Mouse (Mus musculus) cerebellum, adult 9-10 months (tissue): Measurements from ENCODE around the gene Nde1.
"Not testable (repeated sequence)": the region's sequence is repeated elsewhere in the genome, so short reads cannot be mapped to it uniquely, and the experiment has no call there.

ENCODE experiments used
- DNase-seq: peaks from one replicate; pipeline ENCODE4 v3.0.0; 2022

Gene Nde1

GRCm38 (mm10) chr16:14162988-14163416 is at the start of gene Nde1, which contains the start of gene Marf1:
Nde1 (plus strand) TSS chr16:14163275.
Marf1 (minus strand) TSS chr16:14163351.
- DNase-seq: peak; percentile 64

- DNase-seq: no peak
Measured at GRCm38 (mm10) chr16:14117299-14117698, 45.8 kb upstream of the Nde1 start.

GRCm38 (mm10) chr16:14120941-14121340 is 42.1 kb upstream of the Nde1 start:
- DNase-seq: peak; percentile 88

- no peak for DNase-seq
Measured at GRCm38 (mm10) chr16:14121563-14121962, 41.5 kb upstream of the Nde1 start.

GRCm38 (mm10) chr16:14122586-14122985 is 40.5 kb upstream of the Nde1 start:
- DNase-seq: no peak

- no peak for DNase-seq
Measured at GRCm38 (mm10) chr16:14123901-14124300, 39.2 kb upstream of the Nde1 start.

- DNase-seq: no peak
Measured at GRCm38 (mm10) chr16:14124709-14125108, 38.4 kb upstream of the Nde1 start.

GRCm38 (mm10) chr16:14125253-14125652 is 37.8 kb upstream of the Nde1 start:
- DNase-seq: no peak

- no peak for DNase-seq
Measured at GRCm38 (mm10) chr16:14128977-14129376, 34.1 kb upstream of the Nde1 start.

GRCm38 (mm10) chr16:14130796-14131195 is 32.3 kb upstream of the Nde1 start:
- no peak for DNase-seq

GRCm38 (mm10) chr16:14131376-14131775 is 31.7 kb upstream of the Nde1 start:
- DNase-seq: no peak

- DNase-seq: no peak
Measured at GRCm38 (mm10) chr16:14131838-14132237, 31.2 kb upstream of the Nde1 start.

GRCm38 (mm10) chr16:14135014-14135413 is 28.1 kb upstream of the Nde1 start:
- DNase-seq: no peak

GRCm38 (mm10) chr16:14137976-14138561 is 25.0 kb upstream of the Nde1 start:
- peak; percentile 56 for DNase-seq

- DNase-seq: no peak
Measured at GRCm38 (mm10) chr16:14139106-14139505, 24.0 kb upstream of the Nde1 start.

- no peak for DNase-seq
Measured at GRCm38 (mm10) chr16:14143298-14143697, 19.8 kb upstream of the Nde1 start.

GRCm38 (mm10) chr16:14147712-14148111 is 15.4 kb upstream of the Nde1 start:
- DNase-seq: no peak

GRCm38 (mm10) chr16:14151718-14152117 is 11.4 kb upstream of the Nde1 start:
- DNase-seq: no peak

GRCm38 (mm10) chr16:14155638-14156037 is 7.4 kb upstream of the Nde1 start:
- not testable (repeated sequence) for DNase-seq

- DNase-seq: no peak
Measured at GRCm38 (mm10) chr16:14156312-14156711, 6.8 kb upstream of the Nde1 start.

GRCm38 (mm10) chr16:14158536-14158935 is 4.5 kb upstream of the Nde1 start:
- peak; percentile 62 for DNase-seq

GRCm38 (mm10) chr16:14158936-14159745 is 3.9 kb upstream of the Nde1 start:
- DNase-seq: peak; percentile 99

- peak; percentile 96 for DNase-seq
Measured at GRCm38 (mm10) chr16:14159746-14160131, 3.3 kb upstream of the Nde1 start.

GRCm38 (mm10) chr16:14160941-14161340 is 2.1 kb upstream of the Nde1 start:
- no peak for DNase-seq
